Mouse (Mus musculus): ENCODE results near the gene Srrm3. TPM values are rescaled to one million over a fixed set of nuclear protein-coding genes. Genes with fewer than 3 reads are reported as not detected.

Gene Srrm3
- polyA plus RNA-seq, 1 experiment from 2014 or later, result 0.21 TPM

DNA sequence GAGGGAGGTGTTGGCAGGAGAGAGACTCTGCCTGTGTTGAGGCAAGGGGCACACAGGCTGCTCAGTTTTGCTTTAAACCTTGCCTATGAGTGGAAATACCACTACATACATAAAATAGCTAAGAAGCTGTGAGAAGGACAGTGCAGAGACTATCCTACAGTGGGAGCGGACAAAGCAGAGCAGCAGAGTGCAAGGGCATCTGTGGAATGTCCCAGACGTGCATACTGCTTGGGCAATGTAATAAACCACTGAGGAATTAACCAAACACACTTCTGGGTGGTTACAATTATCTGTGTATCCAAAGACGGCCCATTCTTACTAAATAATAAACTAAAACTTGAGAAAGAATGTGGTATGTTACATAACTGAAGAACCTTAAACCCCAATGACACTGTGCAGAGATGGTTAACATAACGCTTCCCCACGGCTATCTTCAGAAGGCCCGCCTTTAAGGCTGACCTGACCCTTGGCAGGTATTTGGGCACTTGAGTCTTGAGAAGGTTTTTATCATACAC lies 109.4 kb downstream of the Srrm3 start:
- no peak overlapping the region for H3K9ac ChIP-seq (ENCODE audit: low read depth, low read length)
- H3K4me1 ChIP-seq (ENCODE audit: control insufficient read depth, insufficient read depth, low read length), result peaks cover 25% of the 10 kb centered on the region
- H3K9me3 ChIP-seq (replicated peaks; ENCODE audit: control insufficient read depth, low read length), result no peaks in the 10 kb centered on the region
- 73% methylated on average over 6 of the region's 6 CpGs for WGBS (ENCODE audit: insufficient replicate concordance)
- H3K4me2 ChIP-seq, result no peak overlapping the region
- H3K4me3 ChIP-seq (ENCODE audit: low read depth, low read length), result no peak overlapping the region
- peaks cover 33% of the 10 kb centered on the region for H3K36me3 ChIP-seq (ENCODE audit: control insufficient read depth, insufficient read depth, low read length)
- H3K27me3 ChIP-seq (ENCODE audit: control insufficient read depth, insufficient read depth, low read length), result no peaks in the 10 kb centered on the region
- peak overlapping the region; percentile 37 for H3K27ac ChIP-seq (ENCODE audit: low read depth, low read length)
- no peak for ATAC-seq (replicated peaks; ENCODE audit: insufficient number of reproducible peaks, low FRiP score, low TSS enrichment)

DNA sequence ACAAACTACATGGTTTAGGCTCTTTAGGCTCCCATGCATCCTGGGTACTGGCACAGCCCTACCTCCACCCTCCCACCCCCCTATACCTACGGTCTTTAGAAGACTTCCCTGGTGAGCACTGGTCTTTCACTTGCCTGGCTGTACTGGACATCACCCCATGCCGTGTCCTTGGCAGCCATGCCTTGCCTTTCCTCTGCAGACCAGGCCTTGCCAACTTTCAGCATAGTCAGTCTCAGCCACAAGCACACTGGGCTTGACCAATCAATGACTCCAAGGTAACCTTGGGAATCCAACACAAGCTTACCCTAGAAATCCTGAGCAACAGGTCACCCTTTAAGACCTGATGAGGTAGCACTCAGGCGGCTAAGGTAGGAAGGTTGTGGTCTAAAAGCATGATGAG lies 109.9 kb downstream of the Srrm3 start:
- no peak overlapping the region for H3K27ac ChIP-seq (ENCODE audit: low read depth, low read length)
- peaks cover 36% of the 10 kb centered on the region for H3K36me3 ChIP-seq (ENCODE audit: control insufficient read depth, insufficient read depth, low read length)
- no peak for ATAC-seq (replicated peaks; ENCODE audit: insufficient number of reproducible peaks, low FRiP score, low TSS enrichment)
- no peak overlapping the region for H3K4me3 ChIP-seq (ENCODE audit: low read depth, low read length)
- no peak overlapping the region for H3K4me2 ChIP-seq
- no peak overlapping the region for H3K9ac ChIP-seq (ENCODE audit: low read depth, low read length)
- 90% methylated on average over 3 of the region's 3 CpGs for WGBS (ENCODE audit: insufficient replicate concordance)
- peaks cover 25% of the 10 kb centered on the region for H3K4me1 ChIP-seq (ENCODE audit: control insufficient read depth, insufficient read depth, low read length)
- no peaks in the 10 kb centered on the region for H3K9me3 ChIP-seq (replicated peaks; ENCODE audit: control insufficient read depth, low read length)
- H3K27me3 ChIP-seq (ENCODE audit: control insufficient read depth, insufficient read depth, low read length), result no peaks in the 10 kb centered on the region

DNA sequence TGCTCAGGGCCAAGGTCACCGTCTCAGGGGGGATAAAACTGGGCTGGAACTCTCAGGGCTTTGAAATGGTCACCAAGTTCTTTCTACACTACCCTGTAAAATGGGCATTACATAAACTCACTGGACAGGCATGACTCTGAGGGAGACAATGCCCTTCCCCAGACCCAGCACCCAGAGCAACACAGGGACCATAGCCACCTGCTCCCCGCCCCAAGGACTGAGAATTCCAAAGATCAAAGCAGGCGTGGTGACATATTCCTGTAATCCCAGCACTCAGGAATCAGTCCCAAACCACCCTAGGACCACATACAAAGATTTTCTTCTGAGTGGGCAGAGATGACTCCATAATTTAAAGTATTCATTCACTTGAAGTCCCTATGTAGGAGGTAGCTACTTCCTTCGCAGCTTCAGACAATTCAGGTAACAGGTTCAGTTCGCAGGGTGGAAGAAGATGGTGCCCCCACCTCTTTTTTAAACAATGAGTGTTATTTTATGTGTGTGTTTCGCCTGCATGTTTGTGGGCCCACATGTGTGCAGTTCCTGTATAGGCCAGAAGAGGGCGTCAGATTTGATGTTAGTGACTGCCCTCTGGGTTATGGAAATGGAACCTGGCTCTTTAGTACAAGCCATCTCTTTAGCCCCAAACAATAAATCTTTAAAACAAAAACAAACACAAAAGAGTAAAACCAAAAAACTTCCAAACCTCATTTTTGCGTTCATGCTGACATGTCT lies 110.8 kb downstream of the Srrm3 start:
- Histone ChIP-seq H3K27ac (ENCODE audit: low read depth, low read length) (no peak overlapping the region), H3K4me3 (ENCODE audit: low read depth, low read length) (no peak overlapping the region), H3K4me2 (no peak overlapping the region), H3K9me3 (replicated peaks; ENCODE audit: control insufficient read depth, low read length) (no peaks in the 10 kb centered on the region), H3K9ac (ENCODE audit: low read depth, low read length) (no peak overlapping the region), H3K36me3 (ENCODE audit: control insufficient read depth, insufficient read depth, low read length) (peaks cover 44% of the 10 kb centered on the region), H3K27me3 (ENCODE audit: control insufficient read depth, insufficient read depth, low read length) (no peaks in the 10 kb centered on the region), H3K4me1 (ENCODE audit: control insufficient read depth, insufficient read depth, low read length) (peaks cover 25% of the 10 kb centered on the region)
- no peak for ATAC-seq (replicated peaks; ENCODE audit: insufficient number of reproducible peaks, low FRiP score, low TSS enrichment)
- 85% methylated on average over 8 of the region's 8 CpGs for WGBS (ENCODE audit: insufficient replicate concordance)

DNA sequence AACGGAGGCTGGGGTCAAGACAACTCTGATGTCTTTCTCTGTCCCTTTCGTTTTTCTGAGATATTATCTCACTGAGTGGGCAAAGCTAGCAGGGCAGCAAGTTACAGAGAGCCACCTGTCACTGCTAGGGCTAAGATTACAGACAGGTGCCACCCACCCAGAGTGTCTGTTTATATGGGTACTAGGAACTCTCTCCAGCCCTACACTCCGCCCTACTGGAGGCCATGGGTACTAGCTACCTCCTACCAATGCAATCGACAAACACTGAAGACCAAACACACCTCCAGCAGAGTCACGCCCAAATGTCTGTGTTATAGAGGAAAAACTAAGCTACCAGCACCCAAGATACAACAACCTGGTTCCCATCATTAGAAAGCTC lies 111.4 kb downstream of the Srrm3 start:
- peaks cover 25% of the 10 kb centered on the region for H3K4me1 ChIP-seq (ENCODE audit: control insufficient read depth, insufficient read depth, low read length)
- H3K36me3 ChIP-seq (ENCODE audit: control insufficient read depth, insufficient read depth, low read length), result peaks cover 42% of the 10 kb centered on the region
- no peaks in the 10 kb centered on the region for H3K9me3 ChIP-seq (replicated peaks; ENCODE audit: control insufficient read depth, low read length)
- H3K27me3 ChIP-seq (ENCODE audit: control insufficient read depth, insufficient read depth, low read length), result no peaks in the 10 kb centered on the region
- ATAC-seq (replicated peaks; ENCODE audit: insufficient number of reproducible peaks, low FRiP score, low TSS enrichment), result no peak
- 91% methylated on average over 5 of the region's 5 CpGs for WGBS (ENCODE audit: insufficient replicate concordance)
- no peak overlapping the region for H3K4me3 ChIP-seq (ENCODE audit: low read depth, low read length)
- no peak overlapping the region for H3K4me2 ChIP-seq
- no peak overlapping the region for H3K9ac ChIP-seq (ENCODE audit: low read depth, low read length)
- no peak overlapping the region for H3K27ac ChIP-seq (ENCODE audit: low read depth, low read length)

DNA sequence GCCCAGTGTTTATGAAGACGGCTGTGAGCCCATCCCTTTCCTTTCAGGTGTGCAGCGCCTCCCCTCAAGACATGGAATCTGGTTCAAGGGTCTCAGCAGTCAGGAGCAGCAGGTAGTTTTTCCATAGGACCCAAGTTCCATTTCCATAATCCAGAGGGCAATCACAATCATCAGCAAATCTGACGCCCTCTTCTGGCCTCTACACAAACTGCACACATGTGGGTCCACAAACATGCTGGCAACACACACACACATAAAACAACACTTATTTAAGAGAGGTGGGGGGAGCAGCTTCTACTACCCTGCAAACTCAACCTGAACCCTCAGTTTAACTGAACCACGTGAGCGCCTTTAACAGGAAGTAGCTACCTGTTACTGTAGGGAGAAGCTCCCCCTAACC lies 111.9 kb downstream of the Srrm3 start:
- no peak for ATAC-seq (replicated peaks; ENCODE audit: insufficient number of reproducible peaks, low FRiP score, low TSS enrichment)
- peaks cover 42% of the 10 kb centered on the region for H3K36me3 ChIP-seq (ENCODE audit: control insufficient read depth, insufficient read depth, low read length)

DNA sequence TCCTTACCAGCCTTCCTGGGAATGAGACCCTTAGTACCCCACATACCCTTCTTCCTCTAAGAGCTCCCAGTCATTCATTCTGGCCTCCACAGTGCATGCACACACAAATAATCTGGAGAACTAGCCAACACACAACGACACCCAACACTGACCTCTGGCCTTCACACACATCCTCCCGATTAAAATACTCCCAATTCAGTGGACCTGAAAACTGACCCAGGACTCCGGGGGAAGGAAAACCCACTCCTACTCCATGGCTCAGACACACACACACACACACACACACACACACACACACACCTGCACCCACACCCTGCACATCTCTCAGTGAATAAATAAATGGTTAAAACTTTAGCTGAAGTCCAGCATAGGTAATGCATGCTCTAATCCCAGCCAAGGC lies 113.2 kb downstream of the Srrm3 start:
- H3K27ac ChIP-seq (ENCODE audit: low read depth, low read length), result no peak overlapping the region
- no peak overlapping the region for H3K9ac ChIP-seq (ENCODE audit: low read depth, low read length)
- no peak overlapping the region for H3K4me2 ChIP-seq
- peaks cover 45% of the 10 kb centered on the region for H3K36me3 ChIP-seq (ENCODE audit: control insufficient read depth, insufficient read depth, low read length)
- no peak for ATAC-seq (replicated peaks; ENCODE audit: insufficient number of reproducible peaks, low FRiP score, low TSS enrichment)
- no peaks in the 10 kb centered on the region for H3K9me3 ChIP-seq (replicated peaks; ENCODE audit: control insufficient read depth, low read length)
- no peak overlapping the region for H3K4me3 ChIP-seq (ENCODE audit: low read depth, low read length)
- 0 out of 2 replicates have a peak, but pooled peaks cover 8% of the 10 kb centered on the region for H3K4me1 ChIP-seq (ENCODE audit: control insufficient read depth, insufficient read depth, low read length)
- H3K27me3 ChIP-seq (ENCODE audit: control insufficient read depth, insufficient read depth, low read length), result no peaks in the 10 kb centered on the region
- 91% methylated on average over 3 of the region's 3 CpGs for WGBS (ENCODE audit: insufficient replicate concordance)

More for the DNA sequence above, 111.9 kb downstream of the Srrm3 start:
- Histone ChIP-seq H3K9ac (ENCODE audit: low read depth, low read length) (no peak overlapping the region), H3K27me3 (ENCODE audit: control insufficient read depth, insufficient read depth, low read length) (no peaks in the 10 kb centered on the region), H3K4me1 (ENCODE audit: control insufficient read depth, insufficient read depth, low read length) (peaks cover 20% of the 10 kb centered on the region), H3K4me3 (ENCODE audit: low read depth, low read length) (no peak overlapping the region), H3K4me2 (no peak overlapping the region), H3K9me3 (replicated peaks; ENCODE audit: control insufficient read depth, low read length) (no peaks in the 10 kb centered on the region), H3K27ac (ENCODE audit: low read depth, low read length) (no peak overlapping the region)
- 92% methylated on average over 5 of the region's 5 CpGs for WGBS (ENCODE audit: insufficient replicate concordance)

DNA sequence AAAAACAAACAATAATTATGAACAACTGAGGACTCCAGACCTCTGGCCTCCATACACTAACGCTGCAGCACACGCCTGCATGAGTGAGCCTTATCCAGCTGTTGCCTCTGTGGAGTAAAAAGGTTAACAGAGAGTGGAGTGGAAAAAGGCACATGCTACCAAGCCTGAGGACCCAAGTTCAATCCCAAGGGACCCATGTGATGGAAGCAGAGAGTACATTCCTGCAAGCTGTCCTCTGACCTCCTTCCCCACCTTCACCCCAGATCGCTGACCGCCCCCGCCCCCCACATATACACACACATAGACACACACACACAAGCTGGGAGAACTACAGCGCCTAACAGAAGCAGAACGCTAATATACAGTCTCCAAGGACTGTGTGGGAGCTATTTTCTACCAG lies 117.2 kb downstream of the Srrm3 start:
- no peaks in the 10 kb centered on the region for H3K27me3 ChIP-seq (ENCODE audit: control insufficient read depth, insufficient read depth, low read length)
- peaks cover 42% of the 10 kb centered on the region for H3K36me3 ChIP-seq (ENCODE audit: control insufficient read depth, insufficient read depth, low read length)
- no peaks in the 10 kb centered on the region for H3K9me3 ChIP-seq (replicated peaks; ENCODE audit: control insufficient read depth, low read length)
- no peaks in the 10 kb centered on the region for H3K4me1 ChIP-seq (ENCODE audit: control insufficient read depth, insufficient read depth, low read length)
- ATAC-seq (replicated peaks; ENCODE audit: insufficient number of reproducible peaks, low FRiP score, low TSS enrichment), result no peak
- WGBS (ENCODE audit: insufficient replicate concordance), result 91% methylated on average over 7 of the region's 7 CpGs
- H3K27ac ChIP-seq (ENCODE audit: low read depth, low read length), result no peak overlapping the region
- H3K9ac ChIP-seq (ENCODE audit: low read depth, low read length), result no peak overlapping the region
- H3K4me3 ChIP-seq (ENCODE audit: low read depth, low read length), result no peak overlapping the region
- H3K4me2 ChIP-seq, result no peak overlapping the region

Measured in heart, embryonic 11.5 days (tissue).